Mouse (Mus musculus) spleen, postnatal 14 days (tissue): ENCODE measurements around the gene Asic2.

Source experiments
- DNase-seq, 2 experiments: peaks; one replicate each; pipeline ENCODE4 v3.0.0; 2021 to 2022; ENCODE audit warnings: low spot score in 2 of 2

Gene Asic2

GRCm38 (mm10) chr11:81611948-81612797, 356.1 kb downstream of the Asic2 start:
- DNase-seq, result no peak

GRCm38 (mm10) chr11:81610506-81610905, 357.8 kb downstream of the Asic2 start:
- DNase-seq, result no peak

- DNase-seq, result no peak
These were observed 365.3 kb downstream of the Asic2 start for GRCm38 (mm10) chr11:81602971-81603370.

GRCm38 (mm10) chr11:81601736-81602135, 366.5 kb downstream of the Asic2 start:
- DNase-seq, result no peak

GRCm38 (mm10) chr11:81597601-81598000, 370.7 kb downstream of the Asic2 start:
- no peak for DNase-seq

GRCm38 (mm10) chr11:81595235-81595634, 373.0 kb downstream of the Asic2 start:
- no peak for DNase-seq

- DNase-seq, result no peak
These were observed 375.5 kb downstream of the Asic2 start for GRCm38 (mm10) chr11:81592776-81593175.

GRCm38 (mm10) chr11:81590911-81591310, 377.3 kb downstream of the Asic2 start:
- no peak for DNase-seq

- DNase-seq, result peak in 1 of 2 experiments; percentile 4
These were observed 379.6 kb downstream of the Asic2 start for GRCm38 (mm10) chr11:81588630-81589029.

GRCm38 (mm10) chr11:81587942-81588341, 380.3 kb downstream of the Asic2 start:
- no peak for DNase-seq

- DNase-seq, result no peak
These were observed 381.1 kb downstream of the Asic2 start for GRCm38 (mm10) chr11:81587114-81587513.

GRCm38 (mm10) chr11:81584506-81584905, 383.8 kb downstream of the Asic2 start:
- no peak for DNase-seq

- no peak for DNase-seq
These were observed 385.1 kb downstream of the Asic2 start for GRCm38 (mm10) chr11:81583195-81583594.

- DNase-seq, result no peak
These were observed 386.1 kb downstream of the Asic2 start for GRCm38 (mm10) chr11:81582161-81582560.

- no peak for DNase-seq
These were observed 388.5 kb downstream of the Asic2 start for GRCm38 (mm10) chr11:81579753-81580152.

GRCm38 (mm10) chr11:81570406-81570805, 397.9 kb downstream of the Asic2 start:
- DNase-seq, result no peak

GRCm38 (mm10) chr11:81564857-81565256, 403.4 kb downstream of the Asic2 start:
- DNase-seq, result no peak

GRCm38 (mm10) chr11:81560374-81560773, 407.9 kb downstream of the Asic2 start:
- no peak for DNase-seq

- DNase-seq, result no peak
These were observed 425.1 kb downstream of the Asic2 start for GRCm38 (mm10) chr11:81543189-81543588.

GRCm38 (mm10) chr11:81535121-81535717, 433.0 kb downstream of the Asic2 start:
- no peak for DNase-seq

- DNase-seq, result no peak
These were observed 433.6 kb downstream of the Asic2 start for GRCm38 (mm10) chr11:81534686-81535085.

- DNase-seq, result no peak
These were observed 436.4 kb downstream of the Asic2 start for GRCm38 (mm10) chr11:81531906-81532305.

GRCm38 (mm10) chr11:81522927-81523326, 445.3 kb downstream of the Asic2 start:
- no peak for DNase-seq
